Mouse (Mus musculus) hindbrain, embryonic 16.5 days (tissue): ENCODE data around the gene Prps1l3. TPM values are rescaled to one million over a fixed set of nuclear protein-coding genes. Genes with fewer than 3 reads are reported as not detected.

Experiments used
- ATAC-seq: fragments of 200-750 bp; cut with Nextera tagmentation; 2 replicates; pipeline ENCODE4 v1.8.0; 2017; ENCODE audit warnings: moderate TSS enrichment, moderate library complexity
- H3K27ac ChIP-seq: fragments of 300-500 bp; sonication (generic); 2 replicates; pipeline ENCODE4 v1.5.1; 2014; ENCODE audit warnings: low read depth, mild to moderate bottlenecking, control low read depth, low read length, moderate library complexity
- H3K27me3 ChIP-seq: fragments of 300-500 bp; sonication (generic); replicated peaks from 2 replicates; pipeline ENCODE4 v1.6.1; 2014; ENCODE audit warnings: low read length; ENCODE audit not compliant: control insufficient read depth, insufficient read depth
- H3K36me3 ChIP-seq: fragments of 300-500 bp; sonication (generic); 2 replicates; pipeline ENCODE4 v1.6.1; 2014; ENCODE audit warnings: mild to moderate bottlenecking, low read length, moderate library complexity, mixed read lengths; ENCODE audit not compliant: control insufficient read depth, insufficient read depth
- H3K4me1 ChIP-seq: fragments of 300-500 bp; sonication (generic); 2 replicates; pipeline ENCODE4 v1.6.1; 2014; ENCODE audit warnings: low read depth, low read length; ENCODE audit not compliant: control insufficient read depth, insufficient read depth
- H3K4me2 ChIP-seq: fragments of 300-500 bp; sonication (generic); 2 replicates; pipeline ENCODE4 v1.6.1; 2014; ENCODE audit warnings: mild to moderate bottlenecking, low read length, control low read depth, moderate library complexity
- H3K4me3 ChIP-seq: fragments of 300-500 bp; sonication (generic); 2 replicates; pipeline ENCODE4 v1.5.1; 2014; ENCODE audit warnings: mild to moderate bottlenecking, low read length, control low read depth, moderate library complexity
- H3K9ac ChIP-seq: fragments of 300-500 bp; sonication (generic); 2 replicates; pipeline ENCODE4 v1.6.1; 2014; ENCODE audit warnings: low read depth, mild to moderate bottlenecking, control low read depth, low read length, moderate library complexity
- H3K9me3 ChIP-seq: fragments of 300-500 bp; sonication (generic); 2 replicates; pipeline ENCODE4 v1.6.1; 2014; ENCODE audit warnings: mild to moderate bottlenecking, low read length, moderate library complexity; ENCODE audit not compliant: control insufficient read depth
- WGBS: fragments of 180-500 bp; shearing (Covaris S2); extraction: QIAGEN DNeasy Blood & Tissue Kit; methylation state at CpG from one replicate; pipeline ENCODE4 v1.1.7; 2014; 5-methylcytosine and 5-hydroxymethylcytosine counted together
- polyA plus RNA-seq: library from polyadenylated mRNA; unstranded; fragments of >200 nt; fragmentation: Nextera tagmentation; extraction: Ambion mirVana; gene quantifications from 2 replicates; pipeline ENCODE4 v1.2.1, GENCODE M21; 2015

Gene Prps1l3
- 23.2 and 25.3 TPM in 2 replicates for polyA plus RNA-seq

GRCm38 (mm10) chr12:57230192-57230706, at the start of gene Prps1l3, which contains the start of gene Mipol1:
Gene Prps1l3, plus strand, starts transcription at chr12:57230412.
Gene Mipol1, plus strand, starts transcription at chr12:57230427.
- peaks cover 3% of the 10 kb centered on the region; the same call in 1 of the 2 replicates for H3K4me1 ChIP-seq
- under 1% methylated on average over 57 of the region's 58 CpGs for WGBS
- H3K9ac ChIP-seq: peak within 1 kb of the TSS; percentile 80
- H3K36me3 ChIP-seq: no peaks in the 10 kb centered on the region
- peak within 1 kb of the TSS; percentile 74 for H3K4me3 ChIP-seq
- peak; percentile 99 for ATAC-seq
- H3K27ac ChIP-seq: peak within 1 kb of the TSS; percentile 79
- peak within 1 kb of the TSS; percentile 59 for H3K4me2 ChIP-seq
- no peaks in the 10 kb centered on the region for H3K9me3 ChIP-seq
- no peaks in the 10 kb centered on the region for H3K27me3 ChIP-seq

GRCm38 (mm10) chr12:57184401-57185147, 45.6 kb upstream of the Prps1l3 start:
- Histone ChIP-seq H3K4me2 (no peak overlapping the region), H3K36me3 (no peaks in the 10 kb centered on the region), H3K27ac (no peak overlapping the region), H3K4me3 (no peak overlapping the region), H3K27me3 (no peaks in the 10 kb centered on the region), H3K4me1 (no peaks in the 10 kb centered on the region), H3K9me3 (no peaks in the 10 kb centered on the region), H3K9ac (no peak overlapping the region)
- WGBS: 59% methylated on average over 2 of the region's 2 CpGs
- no peak for ATAC-seq

GRCm38 (mm10) chr12:57185475-57185874, 44.7 kb upstream of the Prps1l3 start:
- Histone ChIP-seq H3K4me1 (no peaks in the 10 kb centered on the region), H3K4me2 (no peak overlapping the region), H3K9ac (no peak overlapping the region), H3K4me3 (no peak overlapping the region), H3K36me3 (no peaks in the 10 kb centered on the region), H3K27ac (no peak overlapping the region), H3K27me3 (no peaks in the 10 kb centered on the region), H3K9me3 (no peaks in the 10 kb centered on the region)
- ATAC-seq: no peak
- 0% methylated on average over 1 of the region's 1 CpGs for WGBS

GRCm38 (mm10) chr12:57186126-57186525, 44.1 kb upstream of the Prps1l3 start:
- 67% methylated on average over 2 of the region's 2 CpGs for WGBS
- no peak overlapping the region for H3K4me3 ChIP-seq

GRCm38 (mm10) chr12:57187032-57187431, 43.2 kb upstream of the Prps1l3 start:
- Histone ChIP-seq H3K36me3 (no peaks in the 10 kb centered on the region), H3K9ac (no peak overlapping the region), H3K4me3 (no peak overlapping the region), H3K4me1 (no peaks in the 10 kb centered on the region), H3K4me2 (no peak overlapping the region), H3K27ac (no peak overlapping the region), H3K9me3 (no peaks in the 10 kb centered on the region), H3K27me3 (no peaks in the 10 kb centered on the region)
- no peak for ATAC-seq
- WGBS: 91% methylated on average over 4 of the region's 4 CpGs

More at GRCm38 (mm10) chr12:57186126-57186525, 44.1 kb upstream of the Prps1l3 start:
- H3K9ac ChIP-seq: no peak overlapping the region
- H3K27me3 ChIP-seq: no peaks in the 10 kb centered on the region
- H3K36me3 ChIP-seq: no peaks in the 10 kb centered on the region
- H3K27ac ChIP-seq: no peak overlapping the region
- no peak overlapping the region for H3K4me2 ChIP-seq
- no peaks in the 10 kb centered on the region for H3K4me1 ChIP-seq
- no peak for ATAC-seq
- no peaks in the 10 kb centered on the region for H3K9me3 ChIP-seq

- ATAC-seq: no peak
Observed at GRCm38 (mm10) chr12:57194609-57195008, 35.6 kb upstream of the Prps1l3 start.

GRCm38 (mm10) chr12:57196286-57196607, 34.0 kb upstream of the Prps1l3 start:
- Histone ChIP-seq H3K4me2 (peak overlapping the region; percentile 93), H3K4me1 (peaks cover 3% of the 10 kb centered on the region), H3K36me3 (no peaks in the 10 kb centered on the region), H3K27me3 (peaks cover 13% of the 10 kb centered on the region), H3K4me3 (peak overlapping the region; percentile 54), H3K9me3 (no peaks in the 10 kb centered on the region), H3K27ac (no peak overlapping the region), H3K9ac (peak overlapping the region; percentile 64)
- 8% methylated on average over 8 of the region's 8 CpGs for WGBS
- ATAC-seq: no peak

More at GRCm38 (mm10) chr12:57194609-57195008, 35.6 kb upstream of the Prps1l3 start:
- Histone ChIP-seq H3K4me1 (peaks cover 3% of the 10 kb centered on the region), H3K4me3 (no peak overlapping the region), H3K27ac (no peak overlapping the region), H3K9ac (no peak overlapping the region), H3K9me3 (no peaks in the 10 kb centered on the region), H3K27me3 (peaks cover 13% of the 10 kb centered on the region), H3K4me2 (no peak overlapping the region), H3K36me3 (no peaks in the 10 kb centered on the region)
- WGBS: 36% methylated on average over 3 of the region's 3 CpGs

GRCm38 (mm10) chr12:57196608-57197362, 33.4 kb upstream of the Prps1l3 start:
- peaks cover 3% of the 10 kb centered on the region for H3K4me1 ChIP-seq
- H3K4me3 ChIP-seq: peak overlapping the region; percentile 54
- H3K27ac ChIP-seq: no peak overlapping the region
- H3K9ac ChIP-seq: peak overlapping the region; percentile 64
- H3K27me3 ChIP-seq: peaks cover 13% of the 10 kb centered on the region
- 2% methylated on average over 45 of the region's 59 CpGs for WGBS
- H3K9me3 ChIP-seq: no peaks in the 10 kb centered on the region
- peak; percentile 63 for ATAC-seq
- H3K4me2 ChIP-seq: peak overlapping the region; percentile 93
- no peaks in the 10 kb centered on the region for H3K36me3 ChIP-seq
